Mouse (Mus musculus): ENCODE data around the gene Ccp110. TPM values are rescaled to one million over a fixed set of nuclear protein-coding genes. Genes with fewer than 3 reads are reported as not detected.

The Ccp110 gene
- polyA plus RNA-seq, 1 experiment, result 49.5 TPM

DNA sequence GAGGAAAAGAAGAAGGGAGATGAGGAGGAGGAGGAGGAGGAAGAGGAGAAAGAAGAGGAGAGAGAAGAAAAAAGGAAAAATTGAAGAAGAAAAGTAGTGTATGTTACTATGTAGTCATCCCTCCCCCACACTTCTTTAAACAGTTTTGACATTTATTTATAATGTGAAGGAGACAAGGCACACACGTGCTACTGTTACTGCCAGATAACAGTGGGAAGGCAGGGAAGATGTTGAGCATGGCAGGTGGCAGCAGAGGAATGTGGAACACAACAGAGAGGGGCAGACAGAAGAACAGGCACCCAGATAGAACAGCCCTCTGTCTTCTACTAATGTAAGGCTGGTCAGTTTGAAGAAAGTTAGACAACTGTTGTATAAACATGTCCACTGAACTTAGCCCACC lies 57.3 kb downstream of the Ccp110 start:
- no peak for TF ChIP-seq CTCF (IDR thresholded peaks at IDR 0.05; ENCODE audit: borderline replicate concordance, extremely low read depth, insufficient read depth, insufficient read length)
- TF ChIP-seq POLR2A (IDR thresholded peaks at IDR 0.05; ENCODE audit: borderline replicate concordance, extremely low read depth, insufficient read depth, insufficient read length, poor library complexity, severe bottlenecking), result no peak
- no peak for DNase-seq (ENCODE audit: low read depth)

DNA sequence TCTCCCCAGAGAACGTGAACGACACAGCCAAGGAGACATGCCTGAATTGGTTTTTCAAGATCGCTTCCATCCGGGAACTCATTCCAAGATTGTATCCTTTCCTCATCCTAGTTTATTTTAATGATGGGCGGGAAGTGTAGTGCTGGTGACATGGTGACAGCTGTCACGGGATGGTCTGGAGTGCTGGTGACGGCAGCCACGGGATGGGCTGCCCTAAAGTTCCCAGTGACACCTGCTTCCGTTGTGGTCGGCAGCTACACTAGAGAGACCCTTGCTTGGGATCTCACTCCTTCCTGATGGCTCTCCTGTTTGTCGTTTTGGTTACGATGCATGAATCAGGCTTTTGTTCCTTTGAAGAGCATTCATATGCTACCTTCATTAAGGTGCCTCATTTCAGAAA lies 60.7 kb downstream of the Ccp110 start:
- no peak for DNase-seq (ENCODE audit: low read depth)
- TF ChIP-seq CTCF (IDR thresholded peaks at IDR 0.05; ENCODE audit: borderline replicate concordance, extremely low read depth, insufficient read depth, insufficient read length) (no peak), POLR2A (IDR thresholded peaks at IDR 0.05; ENCODE audit: borderline replicate concordance, extremely low read depth, insufficient read depth, insufficient read length, poor library complexity, severe bottlenecking) (no peak)

DNA sequence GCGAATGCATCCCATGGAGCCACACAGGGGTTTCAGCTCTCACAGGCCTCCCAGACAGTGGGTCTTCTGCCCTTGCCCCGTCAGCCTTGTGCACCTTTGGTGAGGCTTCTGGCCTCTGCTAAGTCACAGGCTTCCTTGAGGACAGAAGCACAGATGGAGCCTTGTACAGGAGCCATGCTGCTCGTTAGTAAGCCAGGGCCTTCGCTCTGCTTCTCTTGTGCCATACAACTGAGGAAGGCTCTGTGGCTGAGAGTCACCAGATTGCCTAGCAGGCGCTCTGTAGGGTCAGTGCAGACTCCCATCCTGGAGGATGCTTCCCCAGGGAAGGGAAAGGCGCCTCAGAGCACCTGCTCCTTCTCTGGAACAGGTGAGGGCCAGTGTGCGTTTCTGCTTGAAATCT lies 63.6 kb downstream of the Ccp110 start:
- TF ChIP-seq POLR2A (IDR thresholded peaks at IDR 0.05; ENCODE audit: borderline replicate concordance, extremely low read depth, insufficient read depth, insufficient read length, poor library complexity, severe bottlenecking) (no peak), CTCF (IDR thresholded peaks at IDR 0.05; ENCODE audit: borderline replicate concordance, extremely low read depth, insufficient read depth, insufficient read length) (no peak)
- DNase-seq (ENCODE audit: low read depth), result no peak

GRCm38 (mm10) chr7:118776491-118776890 lies 64.1 kb downstream of the Ccp110 start:
- DNase-seq (ENCODE audit: low read depth), result no peak

DNA sequence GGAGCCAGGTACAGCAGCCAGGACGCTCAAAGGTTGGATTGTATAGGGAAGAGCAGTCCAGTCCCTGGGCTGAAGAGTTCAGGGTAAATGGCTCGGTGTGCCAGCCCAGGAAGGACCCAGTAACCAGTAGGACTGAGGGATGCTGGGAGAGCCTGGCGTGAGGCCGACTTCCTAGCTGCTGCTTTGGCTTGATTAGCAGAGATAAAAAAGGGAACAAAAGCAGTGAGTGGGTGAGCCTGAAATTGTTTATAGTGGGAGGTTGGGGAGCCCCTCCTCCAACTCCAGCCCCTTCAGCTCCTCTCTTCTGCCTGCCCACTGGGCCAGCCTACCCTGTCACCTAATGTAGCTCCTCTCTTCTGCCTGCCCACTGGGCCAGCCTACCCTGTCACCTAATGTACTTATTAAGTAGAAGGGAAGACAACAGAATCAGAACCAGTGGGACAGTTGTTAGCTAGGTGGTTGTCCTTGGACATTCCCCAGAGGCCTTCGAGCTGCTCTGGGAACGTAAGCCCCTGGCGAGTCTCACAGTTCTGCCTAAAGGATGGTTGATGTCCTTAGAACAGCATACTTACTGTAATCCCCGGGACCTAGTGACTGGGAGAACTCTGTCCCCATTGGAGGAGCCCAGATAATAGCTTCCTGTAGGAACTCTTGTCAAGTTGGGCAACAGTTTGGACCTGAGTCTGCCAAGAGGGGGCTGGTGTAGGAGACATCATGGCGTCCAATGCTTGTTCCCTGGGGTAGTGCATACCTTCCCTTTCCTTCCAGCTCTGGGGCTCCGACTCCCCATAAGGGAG lies 65.4 kb downstream of the Ccp110 start:
- peak; percentile 51 for DNase-seq (ENCODE audit: low read depth)

More at GRCm38 (mm10) chr7:118776491-118776890, 64.1 kb downstream of the Ccp110 start:
- no peak for TF ChIP-seq CTCF (IDR thresholded peaks at IDR 0.05; ENCODE audit: borderline replicate concordance, extremely low read depth, insufficient read depth, insufficient read length)
- no peak for TF ChIP-seq POLR2A (IDR thresholded peaks at IDR 0.05; ENCODE audit: borderline replicate concordance, extremely low read depth, insufficient read depth, insufficient read length, poor library complexity, severe bottlenecking)

GRCm38 (mm10) chr7:118778561-118778960 lies 66.2 kb downstream of the Ccp110 start:
- DNase-seq (ENCODE audit: low read depth), result peak; percentile 92
- TF ChIP-seq CTCF (IDR thresholded peaks at IDR 0.05; ENCODE audit: borderline replicate concordance, extremely low read depth, insufficient read depth, insufficient read length), result no peak
- TF ChIP-seq POLR2A (IDR thresholded peaks at IDR 0.05; ENCODE audit: borderline replicate concordance, extremely low read depth, insufficient read depth, insufficient read length, poor library complexity, severe bottlenecking), result no peak

More for the DNA sequence above, 65.4 kb downstream of the Ccp110 start:
- TF ChIP-seq POLR2A (IDR thresholded peaks at IDR 0.05; ENCODE audit: borderline replicate concordance, extremely low read depth, insufficient read depth, insufficient read length, poor library complexity, severe bottlenecking) (no peak), CTCF (IDR thresholded peaks at IDR 0.05; ENCODE audit: borderline replicate concordance, extremely low read depth, insufficient read depth, insufficient read length) (no peak)

DNA sequence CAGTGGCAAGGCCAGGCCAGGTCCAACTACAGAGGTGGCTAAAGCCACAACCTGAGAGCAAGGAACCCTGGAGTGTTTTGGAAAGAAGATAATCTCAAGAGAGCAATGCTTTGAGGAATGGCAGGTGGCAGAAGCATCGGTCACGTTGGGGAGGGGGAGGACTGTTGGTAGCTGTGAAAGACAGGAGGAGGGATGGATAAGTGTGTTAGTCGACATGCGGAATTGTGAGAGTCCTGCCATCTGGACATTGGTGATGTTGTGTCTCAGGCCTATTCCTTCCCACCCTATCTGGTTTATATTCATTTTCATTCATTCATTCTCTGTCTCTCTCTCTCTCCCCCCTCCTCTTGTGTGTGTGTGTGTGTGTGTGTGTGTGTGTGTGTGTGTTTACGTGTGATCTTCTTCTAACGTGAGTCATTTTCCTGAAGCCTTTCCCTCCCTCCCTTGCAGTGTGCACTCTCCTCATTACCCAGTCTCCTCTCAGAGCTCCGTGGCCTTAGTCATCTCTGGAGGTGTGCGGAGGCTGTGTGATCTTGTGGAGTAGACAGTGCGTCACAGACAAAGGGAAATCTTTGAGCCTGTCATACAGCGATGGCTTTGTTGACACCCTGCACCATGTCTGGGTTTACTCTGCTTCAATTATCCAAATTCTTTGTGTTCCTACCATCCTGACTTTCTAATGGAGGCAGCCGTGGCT lies 71.1 kb downstream of the Ccp110 start:
- TF ChIP-seq CTCF (IDR thresholded peaks at IDR 0.05; ENCODE audit: borderline replicate concordance, extremely low read depth, insufficient read depth, insufficient read length) (no peak), POLR2A (IDR thresholded peaks at IDR 0.05; ENCODE audit: borderline replicate concordance, extremely low read depth, insufficient read depth, insufficient read length, poor library complexity, severe bottlenecking) (no peak)
- DNase-seq (ENCODE audit: low read depth), result peak; percentile 63

GRCm38 (mm10) chr7:118786091-118786490 lies 73.7 kb downstream of the Ccp110 start:
- TF ChIP-seq POLR2A (IDR thresholded peaks at IDR 0.05; ENCODE audit: borderline replicate concordance, extremely low read depth, insufficient read depth, insufficient read length, poor library complexity, severe bottlenecking) (no peak), CTCF (IDR thresholded peaks at IDR 0.05; ENCODE audit: borderline replicate concordance, extremely low read depth, insufficient read depth, insufficient read length) (no peak)
- no peak for DNase-seq (ENCODE audit: low read depth)

Other genes starting within 250 kb of the Ccp110 start
- gene Itpripl2, start 220.6 kb upstream of the Ccp110 start, polyA plus RNA-seq (2012; rRNA removed), result 1.9 and 3.3 TPM in 2 replicates
- 56.3 and 75.3 TPM in 2 replicates for gene Coq7, start 179.2 kb upstream of the Ccp110 start, polyA plus RNA-seq (2012; rRNA removed)
- gene Tmc7, start 127.8 kb upstream of the Ccp110 start, polyA plus RNA-seq (2012; rRNA removed), result 8.3 and 9.2 TPM in 2 replicates
- gene Tmc5, start 115.3 kb upstream of the Ccp110 start, polyA plus RNA-seq (2012; rRNA removed), result 0.26 and 0.30 TPM in 2 replicates
- gene Gde1, start 6.8 kb upstream of the Ccp110 start, polyA plus RNA-seq (2012; rRNA removed), result 154 and 228 TPM in 2 replicates
- 80.9 and 91.5 TPM in 2 replicates for gene Vps35l, start 27.7 kb downstream of the Ccp110 start, polyA plus RNA-seq (2012; rRNA removed)
- 4.1 and 6.1 TPM in 2 replicates for gene Iqck, start 143.2 kb downstream of the Ccp110 start, polyA plus RNA-seq (2012; rRNA removed)
- gene Knop1, start 143.7 kb downstream of the Ccp110 start, polyA plus RNA-seq (2012; rRNA removed), result 33.5 and 37.0 TPM in 2 replicates